Mouse (Mus musculus) brain, adult 2 months (tissue): ENCODE results near the gene B9d2.

Source experiments
- DNase-seq: peaks from one replicate; pipeline ENCODE4 v3.0.0; 2011; ENCODE audit warnings: low read depth, low spot score

B9d2 gene

GRCm38 (mm10) chr7:25729862-25730261, 49.3 kb downstream of the B9d2 start:
- DNase-seq, result no peak

DNA sequence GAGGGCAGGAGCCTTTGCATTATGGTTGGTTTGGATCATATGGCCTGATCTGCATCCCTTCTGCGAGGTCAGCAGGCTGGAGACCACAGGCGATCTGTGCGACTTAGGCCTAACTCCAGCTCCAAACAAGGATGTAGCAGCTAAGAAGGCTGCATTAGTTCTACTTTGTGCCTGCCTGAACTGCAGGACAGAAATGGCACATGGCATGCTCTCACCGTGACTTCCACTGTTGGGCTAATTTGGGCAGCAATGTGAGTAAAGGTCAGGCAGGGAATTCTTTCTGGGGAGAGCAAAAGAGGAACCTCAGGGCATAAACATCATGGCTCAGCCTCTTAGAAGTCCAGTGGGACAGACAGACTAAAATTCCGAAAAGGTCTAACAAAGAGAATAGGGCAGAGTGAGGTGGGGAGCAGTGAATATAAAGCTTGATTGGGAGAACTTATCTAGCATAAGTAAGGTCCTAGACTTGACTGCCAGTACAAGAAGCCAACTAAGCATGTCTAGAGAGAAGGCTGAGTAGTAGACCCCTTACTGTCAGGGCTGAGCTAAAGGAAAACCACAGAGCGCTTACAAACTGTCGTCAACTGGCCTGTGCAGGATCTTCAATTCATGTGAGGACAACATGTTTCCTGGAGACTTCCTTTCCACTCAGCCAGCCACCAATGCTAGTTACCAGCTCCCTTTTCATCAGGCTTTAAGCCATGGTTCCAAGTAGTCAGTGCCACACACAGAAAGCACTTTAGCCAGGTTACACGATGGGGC, 50.9 kb downstream of the B9d2 start:
- no peak for DNase-seq

- no peak for DNase-seq
These were observed 54.4 kb downstream of the B9d2 start for GRCm38 (mm10) chr7:25734991-25735390.
